Mouse (Mus musculus) gastrocnemius, postnatal 4 days (tissue): ENCODE results near the gene Ccdc85b. TPM values are rescaled to one million over a fixed set of nuclear protein-coding genes. Genes with fewer than 3 reads are reported as not detected.
A peak's percentile ranks its signal among the peaks of the same experiment; 100 is the strongest.

Source experiments
- DNase-seq, 2 experiments: peaks; one replicate each; pipeline ENCODE4 v3.0.0; 2021 to 2022; ENCODE audit warnings: low spot score in 2 of 2, mixed read lengths in 2 of 2
- total RNA-seq, 2 experiments: library from RNA; stranded (reverse); gene quantifications; 2 replicates each; pipeline ENCODE4 v1.2.3; 2021

Ccdc85b gene
- total RNA-seq, 2 experiments from 2014 or later, result 8.0 to 8.4 TPM

- DNase-seq, result peak; percentile 89 to 93
These were observed 560 bp downstream of the Ccdc85b start for GRCm38 (mm10) chr19:5456922-5457745.

- DNase-seq, result no peak
These were observed 1.3 kb downstream of the Ccdc85b start for GRCm38 (mm10) chr19:5456241-5456921.

- no peak for DNase-seq
These were observed 2.1 kb downstream of the Ccdc85b start for GRCm38 (mm10) chr19:5455568-5455967.

GRCm38 (mm10) chr19:5455037-5455436 lies 2.7 kb downstream of the Ccdc85b start:
- DNase-seq, result no peak

GRCm38 (mm10) chr19:5451766-5452165 lies 5.9 kb downstream of the Ccdc85b start:
- no peak for DNase-seq

- no peak for DNase-seq
These were observed 8.0 kb downstream of the Ccdc85b start for GRCm38 (mm10) chr19:5449673-5450072.

- DNase-seq, result no peak
These were observed 9.1 kb downstream of the Ccdc85b start for GRCm38 (mm10) chr19:5448354-5449150.

- DNase-seq, result peak in 1 of 2 experiments; percentile 54
These were observed 10.0 kb downstream of the Ccdc85b start, which contains the start of gene Fosl1 for GRCm38 (mm10) chr19:5447515-5448353. Gene Fosl1 (plus strand): TSS chr19:5447547.

- DNase-seq, result no peak
These were observed 11.9 kb downstream of the Ccdc85b start for GRCm38 (mm10) chr19:5445747-5446146.

GRCm38 (mm10) chr19:5444954-5445353 lies 12.7 kb downstream of the Ccdc85b start:
- no peak for DNase-seq

GRCm38 (mm10) chr19:5444371-5444908 lies 13.3 kb downstream of the Ccdc85b start:
- no peak for DNase-seq

GRCm38 (mm10) chr19:5433951-5434350 lies 23.7 kb downstream of the Ccdc85b start:
- DNase-seq, result no peak

- no peak for DNase-seq
These were observed 24.5 kb downstream of the Ccdc85b start for GRCm38 (mm10) chr19:5432992-5433852.

GRCm38 (mm10) chr19:5431911-5432464 lies 25.7 kb downstream of the Ccdc85b start:
- no peak for DNase-seq

GRCm38 (mm10) chr19:5430408-5430807 lies 27.3 kb downstream of the Ccdc85b start:
- no peak for DNase-seq

- peak in 1 of 2 experiments; percentile 60 for DNase-seq
These were observed 27.9 kb downstream of the Ccdc85b start for GRCm38 (mm10) chr19:5429806-5430205.

- DNase-seq, result no peak
These were observed 28.5 kb downstream of the Ccdc85b start for GRCm38 (mm10) chr19:5429219-5429618.

GRCm38 (mm10) chr19:5428083-5428482 lies 29.6 kb downstream of the Ccdc85b start:
- DNase-seq, result no peak
